Mouse (Mus musculus): ENCODE measurements around the gene Tanc2. TPM values are rescaled to one million over a fixed set of nuclear protein-coding genes. Genes with fewer than 3 reads are reported as not detected.

Tanc2 gene
- polyA plus RNA-seq (2012; ENCODE audit: low replicate concordance) = 0.38 and 2.0 TPM in 2 replicates

DNA sequence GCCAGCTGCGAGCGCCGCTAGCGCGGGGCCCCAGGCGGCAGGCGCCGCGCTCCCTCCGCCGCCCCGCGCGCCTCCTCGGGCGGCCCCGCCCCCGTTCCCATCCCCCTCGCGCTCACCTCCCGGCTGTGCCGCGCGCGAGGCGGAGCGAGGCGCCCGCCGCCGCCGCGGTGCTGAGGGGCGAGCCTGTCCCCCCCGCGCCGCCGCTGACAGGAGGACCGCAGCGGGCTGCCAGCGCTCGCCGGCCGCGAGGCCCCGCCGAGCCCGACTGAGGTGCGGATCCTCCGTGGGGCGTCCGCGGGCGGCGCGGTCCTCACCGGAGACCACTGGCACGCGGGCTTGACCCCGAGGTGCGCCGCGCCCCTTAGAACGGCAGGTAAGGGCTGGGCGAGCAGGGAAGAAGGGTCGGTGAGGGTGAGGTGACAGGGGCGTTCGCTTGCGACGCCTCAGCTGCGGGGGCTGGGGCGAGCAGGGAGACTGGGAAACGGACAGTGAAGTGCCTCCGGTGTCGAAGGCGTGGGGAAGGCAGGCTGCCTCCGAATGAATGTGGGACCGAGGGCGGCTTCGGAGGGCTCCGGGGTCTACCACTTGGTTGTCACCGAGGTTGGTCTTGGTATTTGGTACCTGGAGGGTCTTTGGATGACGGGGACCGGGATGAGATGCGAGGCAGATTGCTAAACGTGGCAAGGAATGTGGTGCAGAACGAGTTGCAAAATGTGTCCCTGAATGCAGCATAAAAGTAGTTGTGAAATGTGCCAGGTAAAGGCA, at the start of gene Tanc2:
TSS of gene Tanc2 (plus strand) at position 110 of the 765 bp plus-strand sequence.

DNA sequence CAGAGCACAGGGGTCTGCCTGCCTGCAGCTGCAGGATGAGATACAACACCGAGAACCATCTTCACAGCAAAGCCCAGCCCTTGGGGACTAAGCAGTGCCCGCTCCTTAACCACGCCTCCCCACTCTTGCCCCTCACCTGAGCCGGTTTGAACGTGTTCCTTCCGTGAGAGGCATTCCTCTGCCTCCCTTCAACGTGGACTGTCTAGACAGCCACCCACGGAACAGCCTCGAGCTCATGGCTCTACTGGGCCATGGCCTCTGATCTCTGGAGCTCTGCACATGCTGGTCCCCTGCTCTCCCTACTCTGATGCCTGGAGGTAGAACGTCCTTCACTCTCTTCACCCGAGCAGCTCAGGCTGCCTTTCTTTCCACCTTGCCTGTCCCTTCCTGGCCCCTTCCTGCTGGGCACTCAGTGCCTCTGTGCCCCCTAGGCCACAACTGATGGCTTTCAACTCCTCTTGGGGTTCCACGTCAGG, 363.2 kb downstream of the Tanc2 start, which contains the start of gene Cyb561:
TSS of gene Cyb561 (minus strand) at position 426 of the 476 bp plus-strand sequence.

GRCm38 (mm10) chr11:105967741-105968574, 378.2 kb downstream of the Tanc2 start, which contains the start of gene Ace:
TSS of gene Ace (plus strand) at chr11:105967945.

Other genes with a start within 250 kb of the Tanc2 start
- gene March10, start 133.3 kb upstream of the Tanc2 start, polyA plus RNA-seq (2012; ENCODE audit: low replicate concordance) = not detected in 2 replicates